Mouse (Mus musculus): ENCODE measurements around the gene Smc3. TPM values are rescaled to one million over a fixed set of nuclear protein-coding genes. Genes with fewer than 3 reads are reported as not detected.

The Smc3 gene
- total and polyA plus RNA-seq, 3 experiments, result 45.7 to 76.3 (median 56.0) TPM

DNA sequence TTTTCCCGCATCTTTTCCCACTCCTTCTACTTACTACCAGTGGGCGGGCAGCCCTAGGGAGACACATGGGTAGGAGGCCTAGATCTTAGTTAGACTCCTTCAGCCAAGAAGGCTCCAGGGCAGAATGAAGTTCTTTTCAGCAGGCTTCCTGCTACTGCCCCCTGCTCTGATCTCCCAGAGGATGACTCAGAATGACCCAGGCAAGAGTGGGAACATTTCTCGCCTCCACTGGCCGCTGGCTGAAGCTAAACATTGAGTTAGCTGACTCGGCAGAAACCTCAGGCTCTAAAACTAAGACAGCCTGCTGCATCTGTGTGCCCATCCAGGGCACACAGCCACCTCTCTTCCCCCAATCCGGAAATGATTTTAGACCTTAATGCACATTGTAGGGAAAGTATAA lies 47.4 kb upstream of the Smc3 start:
- H3K36me3 ChIP-seq (replicated peaks in 1 of 2; ENCODE audit: control insufficient read depth in 1 of 2, insufficient read depth in 1 of 2, low read length in 1 of 2), result no peaks in the 10 kb centered on the region
- no peaks in the 10 kb centered on the region for H3K9me3 ChIP-seq (replicated peaks; ENCODE audit: low read length)
- dilution Hi-C loops (cut with MboI; ENCODE audit: extremely low pct_ligation_motif_present, extremely low pct_unique_long_range_greater_than_20kb, low sequenced_read_pairs), result no loop called here
- no peaks in the 10 kb centered on the region for H3K27me3 ChIP-seq (replicated peaks)
- H3K4me2 ChIP-seq (ENCODE audit: insufficient read depth, low read depth, poor library complexity, severe bottlenecking), result no peak overlapping the region
- TF ChIP-seq ZKSCAN1 (IDR thresholded peaks at IDR 0.05; ENCODE audit: borderline replicate concordance, low read depth, low read length), result no peak
- peak; percentile 79; the same call in 1 of the 2 replicates for TF ChIP-seq MAFK (IDR thresholded peaks at IDR 0.05; ENCODE audit: insufficient replicate concordance, low read length)
- no peak for TF ChIP-seq MAZ (IDR thresholded peaks at IDR 0.05; ENCODE audit: low read depth, low read length)
- no peak overlapping the region for H3K4me3 ChIP-seq (replicated peaks in 1 of 3; ENCODE audit: low read depth in 2 of 3, low read length in 2 of 3, poor library complexity in 1 of 3)
- H3K79me2 ChIP-seq (replicated peaks; ENCODE audit: control insufficient read depth, extremely low read depth, insufficient read depth, poor library complexity, severe bottlenecking), result no peaks in the 10 kb centered on the region
- peaks cover 8 to 21% of the 10 kb centered on the region in 2 experiments for H3K4me1 ChIP-seq (ENCODE audit: control insufficient read depth in 1 of 2, insufficient read depth in 2 of 2)
- in situ Hi-C loops (cut with MboI; ENCODE audit: low pct_ligation_motif_present, low pct_unique_long_range_greater_than_20kb, low sequenced_read_pairs), result no loop called here
- no peak for DNase-seq (ENCODE audit: extremely low read depth)
- H3K9ac ChIP-seq (ENCODE audit: insufficient read depth, low read depth), result no peak overlapping the region
- no peak overlapping the region for H3K27ac ChIP-seq (ENCODE audit: insufficient read depth, low read depth)

DNA sequence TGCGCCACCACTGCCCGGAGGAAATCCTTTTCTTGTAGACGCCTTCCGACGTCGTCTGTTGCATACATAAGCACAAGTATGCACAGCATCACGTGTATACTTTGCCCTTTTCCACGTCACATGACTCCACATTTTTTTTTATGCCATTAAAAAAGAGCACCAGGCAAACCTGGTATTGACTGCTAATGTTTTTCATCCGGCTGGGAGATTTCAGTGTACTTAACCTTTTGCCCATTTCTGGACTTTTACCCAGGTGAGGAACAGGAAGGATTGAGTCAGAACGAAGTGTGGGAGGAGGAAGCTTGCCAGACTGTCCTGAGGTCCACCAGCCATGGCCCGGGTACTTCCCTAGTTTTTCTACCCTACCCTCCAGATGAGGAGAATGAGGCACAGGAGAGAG lies 45.8 kb upstream of the Smc3 start:
- Histone ChIP-seq H3K4me2 (ENCODE audit: insufficient read depth, low read depth, poor library complexity, severe bottlenecking) (no peak overlapping the region), H3K9me3 (replicated peaks; ENCODE audit: low read length) (no peaks in the 10 kb centered on the region), H3K27ac (ENCODE audit: insufficient read depth, low read depth) (no peak overlapping the region), H3K79me2 (replicated peaks; ENCODE audit: control insufficient read depth, extremely low read depth, insufficient read depth, poor library complexity, severe bottlenecking) (no peaks in the 10 kb centered on the region), H3K36me3 (replicated peaks in 1 of 2; ENCODE audit: control insufficient read depth in 1 of 2, insufficient read depth in 1 of 2, low read length in 1 of 2) (no peaks in the 10 kb centered on the region), H3K27me3 (replicated peaks) (no peaks in the 10 kb centered on the region), H3K4me1 (ENCODE audit: control insufficient read depth in 1 of 2, insufficient read depth in 2 of 2) (peaks cover 8 to 20% of the 10 kb centered on the region in 2 experiments), H3K9ac (ENCODE audit: insufficient read depth, low read depth) (no peak overlapping the region), H3K4me3 (replicated peaks in 1 of 3; ENCODE audit: low read depth in 2 of 3, low read length in 2 of 3, poor library complexity in 1 of 3) (no peak overlapping the region)
- no peak for TF ChIP-seq JUND (conservative IDR thresholded peaks at IDR 0.05; ENCODE audit: low read depth, low read length)
- no peak for TF ChIP-seq SIN3A (IDR thresholded peaks at IDR 0.05; ENCODE audit: low read length)
- no peak for TF ChIP-seq MAZ (IDR thresholded peaks at IDR 0.05; ENCODE audit: low read depth, low read length)
- TF ChIP-seq ZKSCAN1 (IDR thresholded peaks at IDR 0.05; ENCODE audit: borderline replicate concordance, low read depth, low read length), result no peak
- no peak for TF ChIP-seq UBTF (IDR thresholded peaks at IDR 0.05; ENCODE audit: low read depth, low read length)
- TF ChIP-seq CTCF (conservative IDR thresholded peaks at IDR 0.05 in 1 of 2, IDR thresholded peaks at IDR 0.05 in 1 of 2; ENCODE audit: low read depth in 2 of 2, low read length in 2 of 2), result no peak
- no peak for TF ChIP-seq JUN (IDR thresholded peaks at IDR 0.05; ENCODE audit: insufficient read depth, low read depth, low read length)
- no peak for TF ChIP-seq POLR2AphosphoS2 (IDR thresholded peaks at IDR 0.05; ENCODE audit: low read depth, low read length)
- TF ChIP-seq CHD1 (IDR thresholded peaks at IDR 0.05; ENCODE audit: low read depth, low read length), result no peak
- TF ChIP-seq CHD2 (IDR thresholded peaks at IDR 0.05; ENCODE audit: low read length), result no peak
- no peak for TF ChIP-seq E2F4 (IDR thresholded peaks at IDR 0.05; ENCODE audit: insufficient replicate concordance, low read depth, low read length)
- no peak for TF ChIP-seq KAT2A (IDR thresholded peaks at IDR 0.05; ENCODE audit: insufficient replicate concordance, low read length)
- no peak for TF ChIP-seq USF1 (IDR thresholded peaks at IDR 0.05; ENCODE audit: low read depth, low read length)
- no peak for TF ChIP-seq RCOR1 (conservative IDR thresholded peaks at IDR 0.05; ENCODE audit: low read depth, low read length)
- no peak for TF ChIP-seq RAD21 (IDR thresholded peaks at IDR 0.05; ENCODE audit: low read depth, low read length)
- no peak for TF ChIP-seq HCFC1 (IDR thresholded peaks at IDR 0.05; ENCODE audit: low read depth, low read length)
- no peak for TF ChIP-seq TBP (conservative IDR thresholded peaks at IDR 0.05; ENCODE audit: low read depth, low read length)
- TF ChIP-seq GABPA (IDR thresholded peaks at IDR 0.05; ENCODE audit: insufficient replicate concordance, low read depth, low read length), result no peak
- DNase-seq (ENCODE audit: extremely low read depth), result no peak
- dilution Hi-C loops (cut with MboI; ENCODE audit: extremely low pct_ligation_motif_present, extremely low pct_unique_long_range_greater_than_20kb, low sequenced_read_pairs) (no loop called here), in situ Hi-C loops (cut with MboI; ENCODE audit: low pct_ligation_motif_present, low pct_unique_long_range_greater_than_20kb, low sequenced_read_pairs) (no loop called here)

Data from CH12.LX (cell line).